ENCODE assay signal across 23 mouse cellular contexts in genomic region chr12:104636474-104636873, GRCm38 (mm10).
A peak's percentile ranks its signal among the peaks of the same experiment; 100 is the strongest.
DNase-seq lines count a peak whose midpoint lies in the region; ATAC-seq and TF ChIP-seq lines count a peak whose summit lies in the region.
"Had no signal": no experiment of that assay in that cellular context is flagged by ENCODE, and none has a peak within 500 bp of the region (broad histone marks: within the 10 kb centered on the region; RNA-seq: fewer than 3 reads in every experiment).

No protein-coding gene starts in this region.

- no peak for TF ChIP-seq POLR2A in CH12.LX (IDR thresholded peaks at IDR 0.05; ENCODE audit: low read depth, low read length)

- no peak for ATAC-seq in kidney, embryonic 15.5 days (replicated peaks; ENCODE audit: low FRiP score)
- ATAC-seq in limb, embryonic 11.5 days (ENCODE audit: insufficient number of reproducible peaks, low FRiP score, low TSS enrichment, low read depth): no peak
- ATAC-seq in hindbrain, embryonic 12.5 days (ENCODE audit: low FRiP score): no peak
- ATAC-seq: intestine, embryonic 16.5 days had no signal

- no peak for TF ChIP-seq CTCF in CH12.LX (conservative IDR thresholded peaks at IDR 0.05 in 1 of 2, IDR thresholded peaks at IDR 0.05 in 1 of 2; ENCODE audit: low read depth in 2 of 2, low read length in 2 of 2)

- no peak for DNase-seq in kidney, postnatal 36 days
- DNase-seq in CH12.LX (ENCODE audit: extremely low read depth): no peak
- no peak for DNase-seq in embryonic facial prominence, embryonic 10.5 days (ENCODE audit: low spot score)
- peak; percentile 61 for DNase-seq in limb, embryonic 11.5 days (ENCODE audit: low spot score)
- no peak for DNase-seq in right cerebral cortex, adult 18-20 months
- DNase-seq: adrenal gland, postnatal 10 days; B cell, adult 2 months; cerebellum, adult 8-10 months; cerebellum, postnatal 25 days; heart, postnatal 14 days; kidney, postnatal 10 days; right cerebral cortex, postnatal 14 days; thymus, postnatal 4 days had no signal

- in situ Hi-C loops in CH12.LX (cut with MboI; ENCODE audit: low pct_ligation_motif_present, low pct_unique_long_range_greater_than_20kb, low sequenced_read_pairs): no loop called here

- H3K4me2 ChIP-seq in kidney, embryonic 15.5 days: peak overlapping the region; percentile 50
- peak overlapping the region; percentile 37; the same call in 1 of the 2 replicates for H3K4me2 ChIP-seq in CH12.LX (ENCODE audit: insufficient read depth, low read depth, poor library complexity, severe bottlenecking)
- H3K4me2 ChIP-seq in limb, embryonic 11.5 days (ENCODE audit: low read depth, severe bottlenecking): peak overlapping the region; percentile 27; the same call in 1 of the 2 replicates
- no peak overlapping the region for H3K4me2 ChIP-seq in hindbrain, embryonic 12.5 days (replicated peaks)
- H3K4me2 ChIP-seq: liver, embryonic 15.5 days; lung, embryonic 15.5 days had no signal

- no peaks in the 10 kb centered on the region for H3K79me2 ChIP-seq in CH12.LX (replicated peaks; ENCODE audit: control insufficient read depth, extremely low read depth, insufficient read depth, poor library complexity, severe bottlenecking)

- no peaks in the 10 kb centered on the region for H3K9me3 ChIP-seq in kidney, embryonic 15.5 days (replicated peaks)
- H3K9me3 ChIP-seq in CH12.LX (replicated peaks; ENCODE audit: low read length): no peaks in the 10 kb centered on the region
- H3K9me3 ChIP-seq in embryonic facial prominence, embryonic 10.5 days: no peaks in the 10 kb centered on the region
- H3K9me3 ChIP-seq in limb, embryonic 11.5 days (ENCODE audit: control insufficient read depth, low read length): peaks cover 4% of the 10 kb centered on the region; the same call in 1 of the 2 replicates
- no peaks in the 10 kb centered on the region for H3K9me3 ChIP-seq in hindbrain, embryonic 12.5 days (replicated peaks)
- H3K9me3 ChIP-seq: heart, embryonic 13.5 days; hindbrain, embryonic 13.5 days; liver, embryonic 15.5 days; lung, embryonic 15.5 days; midbrain, embryonic 10.5 days; neural tube, embryonic 13.5 days had no signal

- no peaks in the 10 kb centered on the region for H3K36me3 ChIP-seq in kidney, embryonic 15.5 days
- no peaks in the 10 kb centered on the region for H3K36me3 ChIP-seq in CH12.LX (replicated peaks in 1 of 2; ENCODE audit: control insufficient read depth in 1 of 2, insufficient read depth in 1 of 2, low read length in 1 of 2)
- H3K36me3 ChIP-seq in embryonic facial prominence, embryonic 10.5 days (replicated peaks): no peaks in the 10 kb centered on the region
- no peaks in the 10 kb centered on the region for H3K36me3 ChIP-seq in limb, embryonic 11.5 days (ENCODE audit: control insufficient read depth, insufficient read depth, low read length)
- no peaks in the 10 kb centered on the region for H3K36me3 ChIP-seq in hindbrain, embryonic 12.5 days
- H3K36me3 ChIP-seq: heart, embryonic 13.5 days; hindbrain, embryonic 13.5 days; liver, embryonic 15.5 days; lung, embryonic 15.5 days; midbrain, embryonic 10.5 days; neural tube, embryonic 13.5 days had no signal

- TF ChIP-seq RAD21 in CH12.LX (IDR thresholded peaks at IDR 0.05; ENCODE audit: low read depth, low read length): no peak

- 25% methylated on average over 12 of the region's 12 CpGs for WGBS in kidney, embryonic 15.5 days
- 53% methylated on average over 12 of the region's 12 CpGs for WGBS in embryonic facial prominence, embryonic 10.5 days
- WGBS in limb, embryonic 11.5 days: 23% methylated on average over 12 of the region's 12 CpGs
- 52% methylated on average over 12 of the region's 12 CpGs for WGBS in hindbrain, embryonic 12.5 days

- no peak for TF ChIP-seq EP300 in CH12.LX (IDR thresholded peaks at IDR 0.05; ENCODE audit: low read length)

- dilution Hi-C loops in CH12.LX (cut with MboI; ENCODE audit: extremely low pct_ligation_motif_present, extremely low pct_unique_long_range_greater_than_20kb, low sequenced_read_pairs): no loop called here

- no peak overlapping the region for H3K9ac ChIP-seq in kidney, embryonic 15.5 days
- no peak overlapping the region for H3K9ac ChIP-seq in CH12.LX (ENCODE audit: insufficient read depth, low read depth)
- no peak overlapping the region for H3K9ac ChIP-seq in limb, embryonic 11.5 days (ENCODE audit: low read length)
- no peak overlapping the region for H3K9ac ChIP-seq in hindbrain, embryonic 12.5 days
- H3K9ac ChIP-seq: heart, embryonic 13.5 days; hindbrain, embryonic 13.5 days; liver, embryonic 15.5 days; lung, embryonic 15.5 days had no signal

- H3K27me3 ChIP-seq in kidney, embryonic 15.5 days: peaks cover 52% of the 10 kb centered on the region
- peaks cover 89% of the 10 kb centered on the region for H3K27me3 ChIP-seq in CH12.LX (replicated peaks)
- peaks cover 36% of the 10 kb centered on the region for H3K27me3 ChIP-seq in embryonic facial prominence, embryonic 10.5 days (replicated peaks; ENCODE audit: low read depth, poor library complexity, severe bottlenecking)
- 0 out of 2 replicates have a peak, but pooled peaks cover 5% of the 10 kb centered on the region for H3K27me3 ChIP-seq in limb, embryonic 11.5 days (ENCODE audit: control insufficient read depth, insufficient read depth, low read length)
- peaks cover 15% of the 10 kb centered on the region for H3K27me3 ChIP-seq in hindbrain, embryonic 12.5 days

- H3K4me1 ChIP-seq in kidney, embryonic 15.5 days: peaks cover 25% of the 10 kb centered on the region
- no peaks in the 10 kb centered on the region for H3K4me1 ChIP-seq in CH12.LX (ENCODE audit: control insufficient read depth in 1 of 2, insufficient read depth in 2 of 2)
- peaks cover 54% of the 10 kb centered on the region for H3K4me1 ChIP-seq in embryonic facial prominence, embryonic 10.5 days
- H3K4me1 ChIP-seq in limb, embryonic 11.5 days (ENCODE audit: control insufficient read depth, insufficient read depth, low read length): peaks cover 31% of the 10 kb centered on the region
- peaks cover 16% of the 10 kb centered on the region for H3K4me1 ChIP-seq in hindbrain, embryonic 12.5 days
- H3K4me1 ChIP-seq: liver, embryonic 15.5 days had no signal

- H3K27ac ChIP-seq in kidney, embryonic 15.5 days: no peak overlapping the region
- no peak overlapping the region for H3K27ac ChIP-seq in CH12.LX (ENCODE audit: insufficient read depth, low read depth)
- peak overlapping the region; percentile 12 for H3K27ac ChIP-seq in embryonic facial prominence, embryonic 10.5 days (replicated peaks)
- H3K27ac ChIP-seq in limb, embryonic 11.5 days (replicated peaks; ENCODE audit: low read depth, low read length): peak overlapping the region; percentile 1; the same call in 1 of the 2 replicates
- H3K27ac ChIP-seq in hindbrain, embryonic 12.5 days: no peak overlapping the region
- H3K27ac ChIP-seq: heart, embryonic 13.5 days; hindbrain, embryonic 13.5 days; liver, embryonic 15.5 days; lung, embryonic 15.5 days; midbrain, embryonic 10.5 days; neural tube, embryonic 13.5 days had no signal

- H3K4me3 ChIP-seq in kidney, embryonic 15.5 days (replicated peaks): peak overlapping the region; percentile 19; the same call in 1 of the 2 replicates
- H3K4me3 ChIP-seq in CH12.LX (replicated peaks in 1 of 3; ENCODE audit: low read depth in 2 of 3, low read length in 2 of 3, poor library complexity in 1 of 3): no peak overlapping the region
- no peak overlapping the region for H3K4me3 ChIP-seq in embryonic facial prominence, embryonic 10.5 days
- H3K4me3 ChIP-seq in limb, embryonic 11.5 days (ENCODE audit: low read depth, low read length): no peak overlapping the region
- no peak overlapping the region for H3K4me3 ChIP-seq in hindbrain, embryonic 12.5 days
- H3K4me3 ChIP-seq: hindbrain, embryonic 13.5 days; liver, embryonic 15.5 days; lung, embryonic 15.5 days; myocyte; neural tube, embryonic 13.5 days had no signal

TF ChIP-seq in CH12.LX, 34 proteins besides CTCF, POLR2A, EP300 and RAD21:
- TF ChIP-seq TCF12 (IDR thresholded peaks at IDR 0.05; ENCODE audit: low read depth, low read length) (no peak), UBTF (IDR thresholded peaks at IDR 0.05; ENCODE audit: low read depth, low read length) (no peak), BHLHE40 (IDR thresholded peaks at IDR 0.05; ENCODE audit: low read depth, low read length) (no peak), IRF4 (IDR thresholded peaks at IDR 0.05; ENCODE audit: low read depth, low read length) (no peak)

Comparison
In these comparisons a context has a peak if more than half of its experiments do, and no peak if none do; other contexts are left out.
1. H3K27ac ChIP-seq: peak in embryonic facial prominence, embryonic 10.5 days (single experiment) and limb, embryonic 11.5 days (single experiment); none in kidney, embryonic 15.5 days (single experiment), CH12.LX (single experiment) and hindbrain, embryonic 12.5 days (single experiment).